Mouse (Mus musculus) brain, embryonic 14.5 days (tissue): Measurements from ENCODE around the gene Nppa.

ENCODE experiments used
- CTCF ChIP-seq: fragments of 200-500 bp; IDR thresholded peaks from 2 replicates; pipeline ENCODE4 v1.5.1; 2012; ENCODE audit warnings: inconsistent platforms, mild to moderate bottlenecking, moderate library complexity, borderline replicate concordance; ENCODE audit not compliant: insufficient read depth, insufficient read length; ENCODE audit errors: extremely low read depth
- POLR2A ChIP-seq: fragments of 200-500 bp; IDR thresholded peaks from 2 replicates; pipeline ENCODE4 v1.6.1; 2012; ENCODE audit warnings: mild to moderate bottlenecking, inconsistent platforms, borderline replicate concordance; ENCODE audit not compliant: poor library complexity, insufficient read depth, insufficient read length, severe bottlenecking; ENCODE audit errors: extremely low read depth

DNA sequence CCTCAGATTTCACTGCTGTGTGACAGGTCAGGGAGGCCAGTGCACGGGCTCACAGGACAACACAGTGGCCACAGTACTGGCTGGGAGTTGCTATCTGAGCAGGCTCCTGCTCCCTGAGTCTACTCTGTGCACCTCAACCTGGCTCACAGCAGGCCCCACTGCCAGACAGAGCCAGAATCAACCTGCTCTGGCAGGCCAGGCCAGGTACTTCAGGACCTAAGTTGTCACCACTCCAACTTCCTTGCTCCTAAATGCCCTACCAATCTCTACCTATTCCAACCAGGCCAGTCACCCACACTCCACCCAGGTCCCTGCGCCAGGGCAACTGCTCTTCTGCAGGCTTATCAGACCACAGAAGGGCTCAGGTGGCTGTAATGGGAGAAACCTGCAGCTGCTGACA is 9.1 kb downstream of the Nppa start:
- TF ChIP-seq POLR2A (no peak), CTCF (no peak)
